ENCODE assay signal across 12 mouse cellular contexts in genomic region chr15:37165216-37165615, GRCm38 (mm10).
"Had no signal": no experiment of that assay in that cellular context is flagged by ENCODE, and none has a peak within 500 bp of the region (broad histone marks: within the 10 kb centered on the region; RNA-seq: fewer than 3 reads in every experiment).

No protein-coding gene starts in this region.

- H3K4me1 ChIP-seq: midbrain, embryonic 15.5 days; neural tube, embryonic 12.5 days had no signal

- H3K27ac ChIP-seq: hindbrain, embryonic 13.5 days; hindbrain, postnatal 0 days; layer of hippocampus, adult 2 months; limb, embryonic 13.5 days; liver, embryonic 14.5 days; macrophage; midbrain, embryonic 15.5 days; neural tube, embryonic 12.5 days had no signal

- H3K4me3 ChIP-seq: hindbrain, embryonic 13.5 days; layer of hippocampus, adult 2 months; limb, embryonic 13.5 days; midbrain, embryonic 15.5 days; neural tube, embryonic 12.5 days had no signal

- DNase-seq: left cerebral cortex, postnatal 4 days; lung, embryonic 14.5 days; thymus, adult 18-20 months; thymus, postnatal 25 days had no signal

- H3K36me3 ChIP-seq: hindbrain, embryonic 13.5 days; limb, embryonic 13.5 days; midbrain, embryonic 15.5 days; neural tube, embryonic 12.5 days had no signal

- H3K27me3 ChIP-seq: limb, embryonic 13.5 days; midbrain, embryonic 15.5 days; neural tube, embryonic 12.5 days had no signal
